Comparison of ENCODE assay signal across 9 mouse cellular contexts in the genomic region with DNA sequence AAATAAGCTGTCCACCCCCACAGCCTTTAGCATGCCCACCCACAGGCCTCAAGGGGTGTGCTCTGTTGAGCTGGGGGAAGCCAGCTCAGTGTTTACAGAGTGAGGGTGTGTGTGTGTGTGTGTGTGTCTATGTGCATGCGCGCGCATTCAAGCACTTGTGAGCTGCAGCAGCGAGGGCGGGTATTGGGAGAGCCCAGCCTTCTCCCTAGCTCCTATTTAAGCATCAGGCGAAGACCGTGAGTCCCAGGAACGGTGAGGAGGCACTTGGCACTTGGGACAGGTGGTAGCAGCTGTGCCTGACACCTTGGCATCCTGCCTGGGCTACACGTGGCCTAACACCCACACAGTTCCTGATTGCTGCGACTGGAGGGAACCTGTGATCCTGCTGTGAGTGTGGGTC. TPM values are rescaled to one million over a fixed set of nuclear protein-coding genes. Genes with fewer than 3 reads are reported as not detected.
DNase-seq lines count a peak whose midpoint lies in the region; ATAC-seq and TF ChIP-seq lines count a peak whose summit lies in the region.
"Had no signal": no experiment of that assay in that cellular context is flagged by ENCODE, and none has a peak within 500 bp of the region (broad histone marks: within the 10 kb centered on the region; RNA-seq: fewer than 3 reads in every experiment).

No protein-coding gene starts in this region.

- no peak for ATAC-seq in forebrain, embryonic 12.5 days (ENCODE audit: low FRiP score)
- no peak for ATAC-seq in forebrain, embryonic 11.5 days (replicated peaks; ENCODE audit: low FRiP score)
- ATAC-seq in heart, embryonic 11.5 days (replicated peaks; ENCODE audit: insufficient number of reproducible peaks, low FRiP score, low TSS enrichment), result no peak
- ATAC-seq in kidney, embryonic 16.5 days (ENCODE audit: low FRiP score, low TSS enrichment), result peak; percentile 36; the same call in 1 of the 2 replicates
- 0 out of 2 replicates have a peak, but pooled peaks have one; percentile 2 for ATAC-seq in liver, embryonic 11.5 days (replicated peaks; ENCODE audit: low FRiP score)

- 0 out of 2 replicates have a peak overlapping the region, but pooled peaks have one; percentile 19 for H3K27ac ChIP-seq in forebrain, embryonic 12.5 days
- no peak overlapping the region for H3K27ac ChIP-seq in forebrain, embryonic 11.5 days (ENCODE audit: low read depth, low read length)
- peak overlapping the region; percentile 1; the same call in 1 of the 2 replicates for H3K27ac ChIP-seq in cerebellum, adult 2 months (ENCODE audit: insufficient read depth, low read length)
- peak overlapping the region; percentile 92 for H3K27ac ChIP-seq in heart, embryonic 11.5 days (ENCODE audit: low read depth, low read length)
- H3K27ac ChIP-seq in kidney, embryonic 16.5 days (ENCODE audit: low read length), result peak overlapping the region; percentile 88
- peak overlapping the region; percentile 68; the same call in 1 of the 2 replicates for H3K27ac ChIP-seq in liver, embryonic 11.5 days (ENCODE audit: low read depth, low read length)
- H3K27ac ChIP-seq: neural tube, embryonic 12.5 days had no signal

- H3K4me1 ChIP-seq in forebrain, embryonic 12.5 days, result no peaks in the 10 kb centered on the region
- no peaks in the 10 kb centered on the region for H3K4me1 ChIP-seq in forebrain, embryonic 11.5 days (replicated peaks; ENCODE audit: control insufficient read depth, insufficient read depth, low read length)
- peaks cover 47% of the 10 kb centered on the region for H3K4me1 ChIP-seq in cerebellum, adult 2 months (ENCODE audit: control insufficient read depth, insufficient read depth, low read length)
- H3K4me1 ChIP-seq in heart, embryonic 11.5 days (ENCODE audit: control insufficient read depth, insufficient read depth, low read length), result peaks cover 26% of the 10 kb centered on the region
- peaks cover 27% of the 10 kb centered on the region for H3K4me1 ChIP-seq in kidney, embryonic 16.5 days (ENCODE audit: insufficient read depth, low read length)
- H3K4me1 ChIP-seq in liver, embryonic 11.5 days (replicated peaks; ENCODE audit: control insufficient read depth, insufficient read depth, low read length), result peaks cover 13% of the 10 kb centered on the region
- H3K4me1 ChIP-seq: neural tube, embryonic 12.5 days had no signal

- WGBS in forebrain, embryonic 12.5 days, result 91% methylated on average over 10 of the region's 10 CpGs
- 95% methylated on average over 10 of the region's 10 CpGs for WGBS in forebrain, embryonic 11.5 days
- 15% methylated on average over 10 of the region's 10 CpGs for WGBS in cerebellum, adult 2 months
- WGBS in heart, embryonic 11.5 days (ENCODE audit: insufficient replicate concordance), result 54% methylated on average over 10 of the region's 10 CpGs
- 49% methylated on average over 10 of the region's 10 CpGs for WGBS in kidney, embryonic 16.5 days
- 76% methylated on average over 10 of the region's 10 CpGs for WGBS in liver, embryonic 11.5 days

- TF ChIP-seq CTCF in cerebellum, adult 2 months (IDR thresholded peaks at IDR 0.05; ENCODE audit: borderline replicate concordance, insufficient read depth, low read depth, low read length), result no peak

- H3K4me3 ChIP-seq in forebrain, embryonic 12.5 days (replicated peaks), result no peak overlapping the region
- H3K4me3 ChIP-seq in forebrain, embryonic 11.5 days (ENCODE audit: low read depth, low read length), result no peak overlapping the region
- H3K4me3 ChIP-seq in cerebellum, adult 2 months (replicated peaks; ENCODE audit: insufficient read depth, low read depth, low read length), result no peak overlapping the region
- H3K4me3 ChIP-seq in heart, embryonic 11.5 days (ENCODE audit: low read depth, low read length), result no peak overlapping the region
- no peak overlapping the region for H3K4me3 ChIP-seq in kidney, embryonic 16.5 days (ENCODE audit: low read length)
- H3K4me3 ChIP-seq in liver, embryonic 11.5 days (ENCODE audit: low read depth, low read length), result no peak overlapping the region
- H3K4me3 ChIP-seq: neural tube, embryonic 12.5 days had no signal

- H3K4me2 ChIP-seq in forebrain, embryonic 12.5 days, result no peak overlapping the region
- H3K4me2 ChIP-seq in forebrain, embryonic 11.5 days (ENCODE audit: low read depth, low read length, severe bottlenecking), result no peak overlapping the region
- H3K4me2 ChIP-seq in heart, embryonic 11.5 days, result peak overlapping the region; percentile 14; the same call in 1 of the 2 replicates
- H3K4me2 ChIP-seq in kidney, embryonic 16.5 days (replicated peaks; ENCODE audit: low read depth, low read length), result no peak overlapping the region
- H3K4me2 ChIP-seq in liver, embryonic 11.5 days, result no peak overlapping the region
- H3K4me2 ChIP-seq: neural tube, embryonic 12.5 days had no signal

- no peak overlapping the region for H3K9ac ChIP-seq in forebrain, embryonic 12.5 days
- H3K9ac ChIP-seq in forebrain, embryonic 11.5 days (ENCODE audit: low read length), result no peak overlapping the region
- H3K9ac ChIP-seq in heart, embryonic 11.5 days (ENCODE audit: low read depth, low read length), result peak overlapping the region; percentile 52
- H3K9ac ChIP-seq in kidney, embryonic 16.5 days (replicated peaks; ENCODE audit: low read length), result 0 out of 2 replicates have a peak overlapping the region, but pooled peaks have one; percentile 16
- H3K9ac ChIP-seq in liver, embryonic 11.5 days (ENCODE audit: low read depth, low read length), result no peak overlapping the region
- H3K9ac ChIP-seq: neural tube, embryonic 12.5 days had no signal

- DNase-seq in forebrain, embryonic 11.5 days (ENCODE audit: low spot score), result no peak
- DNase-seq in cerebellum, adult 2 months, result peak; percentile 76 to 83
- no peak for DNase-seq in liver, embryonic 11.5 days (ENCODE audit: low spot score)
- peak; percentile 83 to 86 for DNase-seq in right cerebral cortex, postnatal 36 days (ENCODE audit: low spot score in 2 of 2)
- no peak for DNase-seq in T-cell, adult 2 months (ENCODE audit: low spot score)

- TF ChIP-seq POLR2A in cerebellum, adult 2 months (IDR thresholded peaks at IDR 0.05; ENCODE audit: borderline replicate concordance, insufficient read depth, low read length), result no peak

- H3K9me3 ChIP-seq in forebrain, embryonic 12.5 days, result no peaks in the 10 kb centered on the region
- no peaks in the 10 kb centered on the region for H3K9me3 ChIP-seq in forebrain, embryonic 11.5 days (ENCODE audit: control insufficient read depth, low read length)
- H3K9me3 ChIP-seq in heart, embryonic 11.5 days (replicated peaks; ENCODE audit: control insufficient read depth, low read length), result no peaks in the 10 kb centered on the region
- H3K9me3 ChIP-seq in kidney, embryonic 16.5 days (ENCODE audit: low read length), result no peaks in the 10 kb centered on the region
- no peaks in the 10 kb centered on the region for H3K9me3 ChIP-seq in liver, embryonic 11.5 days (ENCODE audit: control insufficient read depth, low read length)
- H3K9me3 ChIP-seq: neural tube, embryonic 12.5 days had no signal

- H3K36me3 ChIP-seq in forebrain, embryonic 12.5 days (replicated peaks), result peaks cover 88% of the 10 kb centered on the region
- peaks cover 7% of the 10 kb centered on the region; the same call in 1 of the 2 replicates for H3K36me3 ChIP-seq in forebrain, embryonic 11.5 days (ENCODE audit: control insufficient read depth, insufficient read depth, low read length)
- H3K36me3 ChIP-seq in heart, embryonic 11.5 days (ENCODE audit: control insufficient read depth, insufficient read depth, low read length), result peaks cover 26% of the 10 kb centered on the region
- H3K36me3 ChIP-seq in kidney, embryonic 16.5 days (ENCODE audit: insufficient read depth, low read length), result peaks cover 35% of the 10 kb centered on the region
- H3K36me3 ChIP-seq in liver, embryonic 11.5 days (ENCODE audit: control insufficient read depth, insufficient read depth, low read length), result peaks cover 5% of the 10 kb centered on the region; the same call in 1 of the 2 replicates

- H3K27me3 ChIP-seq in forebrain, embryonic 12.5 days, result no peaks in the 10 kb centered on the region
- no peaks in the 10 kb centered on the region for H3K27me3 ChIP-seq in forebrain, embryonic 11.5 days (ENCODE audit: control insufficient read depth, insufficient read depth, low read length)
- no peaks in the 10 kb centered on the region for H3K27me3 ChIP-seq in cerebellum, adult 2 months (ENCODE audit: control insufficient read depth, insufficient read depth, low read length)
- H3K27me3 ChIP-seq in heart, embryonic 11.5 days (ENCODE audit: control insufficient read depth, insufficient read depth, low read length), result no peaks in the 10 kb centered on the region
- H3K27me3 ChIP-seq in kidney, embryonic 16.5 days (ENCODE audit: insufficient read depth, low read length), result no peaks in the 10 kb centered on the region
- no peaks in the 10 kb centered on the region for H3K27me3 ChIP-seq in liver, embryonic 11.5 days (replicated peaks; ENCODE audit: control insufficient read depth, insufficient read depth, low read length)
- H3K27me3 ChIP-seq: neural tube, embryonic 12.5 days had no signal

RNA-seq across cellular contexts. Expression of a gene that starts 9.9 kb away (rescaled TPM):
- polyA plus RNA-seq in forebrain, embryonic 12.5 days (2016; fragmentation: Nextera tagmentation; extraction: Ambion mirVana), result 34.5 and 36.3 TPM in 2 replicates
- polyA plus RNA-seq in forebrain, embryonic 11.5 days (2014; fragmentation: Nextera tagmentation; extraction: Ambion mirVana), result 38.2 and 40.2 TPM in 2 replicates
- 32.6 and 34.9 TPM in 2 replicates for polyA plus RNA-seq in cerebellum, adult 2 months (2012; rRNA removed)
- polyA plus RNA-seq in heart, embryonic 11.5 days (2014; fragmentation: Nextera tagmentation; extraction: Ambion mirVana), result 26.3 and 28.0 TPM in 2 replicates
- 30.6 and 34.2 TPM in 2 replicates for polyA plus RNA-seq in kidney, embryonic 16.5 days (2015; fragmentation: Nextera tagmentation; extraction: Ambion mirVana)
- polyA plus RNA-seq in liver, embryonic 11.5 days (2014; fragmentation: Nextera tagmentation; extraction: Ambion mirVana), result 23.0 and 23.8 TPM in 2 replicates

RNA-seq across cellular contexts. Expression of a gene that starts 18.7 kb away (rescaled TPM):
- 1.3 TPM in 2 replicates for polyA plus RNA-seq in forebrain, embryonic 12.5 days (2016; fragmentation: Nextera tagmentation; extraction: Ambion mirVana)
- polyA plus RNA-seq in forebrain, embryonic 11.5 days (2014; fragmentation: Nextera tagmentation; extraction: Ambion mirVana), result 0.96 and 1.8 TPM in 2 replicates
- polyA plus RNA-seq in cerebellum, adult 2 months (2012; rRNA removed), result 5.7 and 6.2 TPM in 2 replicates
- polyA plus RNA-seq in heart, embryonic 11.5 days (2014; fragmentation: Nextera tagmentation; extraction: Ambion mirVana), result 0.38 and 0.59 TPM in 2 replicates
- polyA plus RNA-seq in kidney, embryonic 16.5 days (2015; fragmentation: Nextera tagmentation; extraction: Ambion mirVana), result 0.92 and 1.4 TPM in 2 replicates
- 1.1 and 1.7 TPM in 2 replicates for polyA plus RNA-seq in liver, embryonic 11.5 days (2014; fragmentation: Nextera tagmentation; extraction: Ambion mirVana)

RNA-seq across cellular contexts. Expression of a gene that starts 26.7 kb away (rescaled TPM):
- polyA plus RNA-seq in forebrain, embryonic 12.5 days (2016; fragmentation: Nextera tagmentation; extraction: Ambion mirVana), result 102 and 108 TPM in 2 replicates
- 61.1 and 63.3 TPM in 2 replicates for polyA plus RNA-seq in forebrain, embryonic 11.5 days (2014; fragmentation: Nextera tagmentation; extraction: Ambion mirVana)
- polyA plus RNA-seq in cerebellum, adult 2 months (2012; rRNA removed), result 126 and 137 TPM in 2 replicates
- 21.4 and 30.2 TPM in 2 replicates for polyA plus RNA-seq in heart, embryonic 11.5 days (2014; fragmentation: Nextera tagmentation; extraction: Ambion mirVana)
- 41.9 and 44.1 TPM in 2 replicates for polyA plus RNA-seq in kidney, embryonic 16.5 days (2015; fragmentation: Nextera tagmentation; extraction: Ambion mirVana)
- 17.0 and 18.9 TPM in 2 replicates for polyA plus RNA-seq in liver, embryonic 11.5 days (2014; fragmentation: Nextera tagmentation; extraction: Ambion mirVana)

RNA-seq across cellular contexts. Expression of a gene that starts 38.4 kb away (rescaled TPM):
- polyA plus RNA-seq in forebrain, embryonic 12.5 days (2016; fragmentation: Nextera tagmentation; extraction: Ambion mirVana), result 34.3 and 38.9 TPM in 2 replicates
- polyA plus RNA-seq in forebrain, embryonic 11.5 days (2014; fragmentation: Nextera tagmentation; extraction: Ambion mirVana), result 35.5 and 40.6 TPM in 2 replicates
- polyA plus RNA-seq in cerebellum, adult 2 months (2012; rRNA removed), result 59.2 and 63.9 TPM in 2 replicates
- 16.8 and 18.2 TPM in 2 replicates for polyA plus RNA-seq in heart, embryonic 11.5 days (2014; fragmentation: Nextera tagmentation; extraction: Ambion mirVana)
- 31.7 and 35.3 TPM in 2 replicates for polyA plus RNA-seq in kidney, embryonic 16.5 days (2015; fragmentation: Nextera tagmentation; extraction: Ambion mirVana)
- polyA plus RNA-seq in liver, embryonic 11.5 days (2014; fragmentation: Nextera tagmentation; extraction: Ambion mirVana), result 36.4 and 41.6 TPM in 2 replicates

RNA-seq across cellular contexts. Expression of a gene that starts 47.1 kb away (rescaled TPM):
- 167 and 173 TPM in 2 replicates for polyA plus RNA-seq in forebrain, embryonic 12.5 days (2016; fragmentation: Nextera tagmentation; extraction: Ambion mirVana)
- 137 and 142 TPM in 2 replicates for polyA plus RNA-seq in forebrain, embryonic 11.5 days (2014; fragmentation: Nextera tagmentation; extraction: Ambion mirVana)
- polyA plus RNA-seq in cerebellum, adult 2 months (2012; rRNA removed), result 288 and 289 TPM in 2 replicates
- polyA plus RNA-seq in heart, embryonic 11.5 days (2014; fragmentation: Nextera tagmentation; extraction: Ambion mirVana), result 87.4 and 89.1 TPM in 2 replicates
- polyA plus RNA-seq in kidney, embryonic 16.5 days (2015; fragmentation: Nextera tagmentation; extraction: Ambion mirVana), result 125 and 127 TPM in 2 replicates
- polyA plus RNA-seq in liver, embryonic 11.5 days (2014; fragmentation: Nextera tagmentation; extraction: Ambion mirVana), result 94.4 and 95.7 TPM in 2 replicates

Comparison
In these comparisons a context has a peak if more than half of its experiments do, and no peak if none do; other contexts are left out.
1. ATAC-seq: peak in kidney, embryonic 16.5 days (single experiment) and liver, embryonic 11.5 days (single experiment); none in forebrain, embryonic 12.5 days (single experiment), forebrain, embryonic 11.5 days (single experiment) and heart, embryonic 11.5 days (single experiment).
2. H3K9ac ChIP-seq: peak in heart, embryonic 11.5 days (single experiment) and kidney, embryonic 16.5 days (single experiment); none in forebrain, embryonic 12.5 days (single experiment), forebrain, embryonic 11.5 days (single experiment) and liver, embryonic 11.5 days (single experiment).
3. DNase-seq: peak in cerebellum, adult 2 months (2 of 2) and right cerebral cortex, postnatal 36 days (2 of 2); none in forebrain, embryonic 11.5 days (single experiment), liver, embryonic 11.5 days (single experiment) and T-cell, adult 2 months (single experiment).